Mouse (Mus musculus) left cerebral cortex, postnatal 36 days (tissue): ENCODE results near the gene Dip2c. TPM values are rescaled to one million over a fixed set of nuclear protein-coding genes. Genes with fewer than 3 reads are reported as not detected.

Experiments used
- DNase-seq, 2 experiments: peaks; one replicate each; pipeline ENCODE4 v3.0.0; 2021 to 2022; ENCODE audit warnings: low spot score in 2 of 2, mixed read lengths in 1 of 2
- intact Hi-C: fragments of 180-260 bp; cut with DNase I; formaldehyde crosslinking; loops from one replicate; pipeline ENCODE4 v1.15.1; 2025
- total RNA-seq, 2 experiments: library from RNA; stranded (reverse); gene quantifications; 2 replicates each; pipeline ENCODE4 v1.2.3; 2021

The Dip2c gene
- total RNA-seq, 2 experiments from 2014 or later: 64.9 to 72.2 TPM

- DNase-seq: no peak
- intact Hi-C loops: no loop called here
Observed at GRCm38 (mm10) chr13:9314713-9315112, 38.4 kb downstream of the Dip2c start.

GRCm38 (mm10) chr13:9319745-9320144 lies 43.4 kb downstream of the Dip2c start:
- DNase-seq: no peak
- intact Hi-C loops: no loop called here

- intact Hi-C loops: no loop called here
- DNase-seq: no peak
Observed at GRCm38 (mm10) chr13:9325262-9325661, 48.9 kb downstream of the Dip2c start.

- intact Hi-C loops: no loop called here
- peak in 1 of 2 experiments; percentile 8 for DNase-seq
Observed at GRCm38 (mm10) chr13:9329307-9329915, 53.1 kb downstream of the Dip2c start.

- intact Hi-C loops: no loop called here
- no peak for DNase-seq
Observed at GRCm38 (mm10) chr13:9333187-9333586, 56.9 kb downstream of the Dip2c start.

GRCm38 (mm10) chr13:9340293-9340692 lies 64.0 kb downstream of the Dip2c start:
- DNase-seq: no peak
- intact Hi-C loops: no loop called here

GRCm38 (mm10) chr13:9342696-9343095 lies 66.4 kb downstream of the Dip2c start:
- intact Hi-C loops: no loop called here
- no peak for DNase-seq

GRCm38 (mm10) chr13:9347448-9347847 lies 71.1 kb downstream of the Dip2c start:
- intact Hi-C loops: no loop called here
- DNase-seq: no peak

- intact Hi-C loops: no loop called here
- DNase-seq: peak in 1 of 2 experiments; percentile 39
Observed at GRCm38 (mm10) chr13:9350670-9351069, 74.3 kb downstream of the Dip2c start.

- no peak for DNase-seq
- intact Hi-C loops: no loop called here
Observed at GRCm38 (mm10) chr13:9353890-9354289, 77.6 kb downstream of the Dip2c start.

GRCm38 (mm10) chr13:9355331-9355730 lies 79.0 kb downstream of the Dip2c start:
- no peak for DNase-seq
- intact Hi-C loops: no loop called here

- intact Hi-C loops: no loop called here
- no peak for DNase-seq
Observed at GRCm38 (mm10) chr13:9361457-9361856, 85.1 kb downstream of the Dip2c start.

- no peak for DNase-seq
- intact Hi-C loops: no loop called here
Observed at GRCm38 (mm10) chr13:9371387-9371786, 95.1 kb downstream of the Dip2c start.

GRCm38 (mm10) chr13:9377130-9377529 lies 100.8 kb downstream of the Dip2c start:
- no peak for DNase-seq
- intact Hi-C loops: no loop called here

GRCm38 (mm10) chr13:9380740-9381410 lies 104.5 kb downstream of the Dip2c start:
- intact Hi-C loops: no loop called here

GRCm38 (mm10) chr13:9388017-9388416 lies 111.7 kb downstream of the Dip2c start:
- no peak for DNase-seq
- intact Hi-C loops: no loop called here

More at GRCm38 (mm10) chr13:9380740-9381410, 104.5 kb downstream of the Dip2c start:
- DNase-seq: no peak

- intact Hi-C loops: no loop called here
- DNase-seq: no peak
Observed at GRCm38 (mm10) chr13:9389334-9389733, 113.0 kb downstream of the Dip2c start.

GRCm38 (mm10) chr13:9390204-9390804 lies 114.0 kb downstream of the Dip2c start:
- intact Hi-C loops: no loop called here

GRCm38 (mm10) chr13:9393470-9393869 lies 117.1 kb downstream of the Dip2c start:
- intact Hi-C loops: no loop called here
- DNase-seq: no peak

More at GRCm38 (mm10) chr13:9390204-9390804, 114.0 kb downstream of the Dip2c start:
- no peak for DNase-seq

GRCm38 (mm10) chr13:9395286-9395685 lies 119.0 kb downstream of the Dip2c start:
- intact Hi-C loops: no loop called here
- no peak for DNase-seq

GRCm38 (mm10) chr13:9398846-9399245 lies 122.5 kb downstream of the Dip2c start:
- DNase-seq: no peak
- intact Hi-C loops: no loop called here
